Mouse (Mus musculus) heart, adult 18-20 months (tissue): ENCODE data around the gene Gm11060. TPM values are rescaled to one million over a fixed set of nuclear protein-coding genes. Genes with fewer than 3 reads are reported as not detected.

Experiments
- DNase-seq, 2 experiments: peaks; one replicate each; pipeline ENCODE4 v3.0.0; 2021 to 2022; ENCODE audit warnings: mixed read lengths in 1 of 2
- long read RNA-seq, 2 experiments: library from polyadenylated mRNA; stranded (forward); transcript quantifications; one replicate each; pipeline ENCODE4 v2.0.0; 2021
- total RNA-seq, 2 experiments: library from RNA; stranded (reverse); gene quantifications; 2 replicates each; pipeline ENCODE4 v1.2.3; 2021

Gm11060 gene
- not detected for total RNA-seq
- long read RNA-seq, experiment 1 = 0 reads
- long read RNA-seq, experiment 2 = 0 reads

GRCm38 (mm10) chr2:105091718-105092117 lies at the start of gene Gm11060:
Gene Gm11060 (plus strand): TSS chr2:105092018.
- no peak for DNase-seq

GRCm38 (mm10) chr2:105043152-105043551 lies 48.7 kb upstream of the Gm11060 start:
- no peak for DNase-seq

GRCm38 (mm10) chr2:105048301-105048700 lies 43.5 kb upstream of the Gm11060 start:
- DNase-seq = no peak

GRCm38 (mm10) chr2:105055529-105055928 lies 36.3 kb upstream of the Gm11060 start:
- no peak for DNase-seq

GRCm38 (mm10) chr2:105058577-105059116 lies 33.2 kb upstream of the Gm11060 start:
- DNase-seq = no peak

- DNase-seq = no peak
Observed at GRCm38 (mm10) chr2:105062741-105063372, 29.0 kb upstream of the Gm11060 start.

GRCm38 (mm10) chr2:105072496-105072895 lies 19.3 kb upstream of the Gm11060 start:
- DNase-seq = no peak

- DNase-seq = no peak
Observed at GRCm38 (mm10) chr2:105074196-105074595, 17.6 kb upstream of the Gm11060 start.

GRCm38 (mm10) chr2:105075809-105076208 lies 16.0 kb upstream of the Gm11060 start:
- no peak for DNase-seq

GRCm38 (mm10) chr2:105077151-105077550 lies 14.7 kb upstream of the Gm11060 start:
- DNase-seq = no peak

- no peak for DNase-seq
Observed at GRCm38 (mm10) chr2:105082256-105082790, 9.5 kb upstream of the Gm11060 start.

- DNase-seq = no peak
Observed at GRCm38 (mm10) chr2:105084035-105084434, 7.8 kb upstream of the Gm11060 start.

GRCm38 (mm10) chr2:105086081-105086480 lies 5.7 kb upstream of the Gm11060 start:
- DNase-seq = no peak

- DNase-seq = no peak
Observed at GRCm38 (mm10) chr2:105088005-105088404, 3.8 kb upstream of the Gm11060 start.

GRCm38 (mm10) chr2:105089083-105089482 lies 2.7 kb upstream of the Gm11060 start:
- no peak for DNase-seq

GRCm38 (mm10) chr2:105089581-105090508 lies 2.0 kb upstream of the Gm11060 start:
- DNase-seq = no peak

GRCm38 (mm10) chr2:105090991-105091390 lies 827 bp upstream of the Gm11060 start:
- peak; percentile 26 to 36 for DNase-seq

- DNase-seq = no peak
Observed at GRCm38 (mm10) chr2:105097294-105097953, 5.6 kb downstream of the Gm11060 start.

- no peak for DNase-seq
Observed at GRCm38 (mm10) chr2:105099410-105099809, 7.6 kb downstream of the Gm11060 start.

GRCm38 (mm10) chr2:105100541-105100940 lies 8.7 kb downstream of the Gm11060 start:
- no peak for DNase-seq

GRCm38 (mm10) chr2:105108703-105109158 lies 16.9 kb downstream of the Gm11060 start:
- DNase-seq = peak; percentile 75 to 82

GRCm38 (mm10) chr2:105114074-105114473 lies 22.3 kb downstream of the Gm11060 start:
- DNase-seq = no peak
